Mouse (Mus musculus) bone marrow, adult 2 months (tissue): ENCODE data around the gene Rpl13a.

Experiments used
- CTCF ChIP-seq: fragments of 200-500 bp; IDR thresholded peaks from 2 replicates; pipeline ENCODE4 v1.5.1; 2011; ENCODE audit warnings: low read length, control low read depth; ENCODE audit not compliant: control insufficient read depth, insufficient read depth
- POLR2A ChIP-seq: fragments of 200-500 bp; IDR thresholded peaks from 2 replicates; pipeline ENCODE4 v1.6.1; 2011; ENCODE audit warnings: low read depth, mild to moderate bottlenecking, control low read depth, low read length, borderline replicate concordance; ENCODE audit not compliant: control insufficient read depth

DNA sequence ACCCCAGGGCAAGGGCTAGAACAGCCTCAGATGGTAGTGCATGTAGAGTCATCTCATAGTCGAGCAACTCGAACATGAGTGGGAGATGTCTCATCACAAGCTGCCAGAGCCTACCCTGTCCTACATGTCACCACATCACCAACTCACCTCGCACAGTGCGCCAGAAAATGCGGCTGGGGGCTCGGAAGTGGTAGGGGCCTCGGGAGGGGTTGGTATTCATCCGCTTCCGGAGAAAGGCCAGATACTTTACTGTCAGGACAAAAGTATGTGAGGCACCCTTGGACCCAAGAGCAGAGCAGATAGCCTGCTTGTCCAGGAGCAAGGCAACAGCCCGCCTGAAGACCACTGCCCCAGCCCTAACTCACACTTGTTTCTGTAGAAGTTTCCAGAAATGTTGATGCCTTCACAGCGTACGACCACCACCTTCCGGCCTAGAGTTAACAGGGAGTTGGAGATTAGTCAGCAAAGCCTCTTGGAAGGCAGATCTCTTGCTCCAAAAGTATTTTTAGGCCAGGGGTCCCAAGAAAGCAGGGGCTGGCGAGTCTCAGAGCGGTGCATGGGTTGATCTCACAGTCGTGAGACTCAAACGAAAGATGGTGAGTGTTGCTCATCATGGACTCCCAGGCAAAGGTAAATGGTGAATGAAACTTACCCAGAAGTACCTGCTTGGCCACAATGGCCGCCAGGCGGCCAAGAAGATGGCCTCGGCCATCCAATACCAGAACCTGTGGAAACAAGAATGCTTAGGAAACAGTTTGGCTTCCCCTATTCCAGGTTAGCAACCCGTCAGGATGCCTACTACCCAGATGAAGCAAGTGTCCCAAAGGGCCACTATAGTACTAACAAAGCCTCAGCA lies 1.5 kb downstream of the Rpl13a start:
- TF ChIP-seq CTCF (no peak), POLR2A (no peak)
